Mouse (Mus musculus) liver, adult 2 months (tissue): Measurements from ENCODE around the gene Axin1.

Source experiments
- CTCF ChIP-seq: fragments of 200-500 bp; IDR thresholded peaks from 2 replicates; pipeline ENCODE4 v1.5.1; 2011; ENCODE audit warnings: low read depth, low read length, control low read depth
- POLR2A ChIP-seq: fragments of 200-500 bp; IDR thresholded peaks from 2 replicates; pipeline ENCODE4 v1.6.1; 2011; ENCODE audit warnings: low read length, control low read depth; ENCODE audit not compliant: insufficient read depth; ENCODE audit errors: extremely low read depth

DNA sequence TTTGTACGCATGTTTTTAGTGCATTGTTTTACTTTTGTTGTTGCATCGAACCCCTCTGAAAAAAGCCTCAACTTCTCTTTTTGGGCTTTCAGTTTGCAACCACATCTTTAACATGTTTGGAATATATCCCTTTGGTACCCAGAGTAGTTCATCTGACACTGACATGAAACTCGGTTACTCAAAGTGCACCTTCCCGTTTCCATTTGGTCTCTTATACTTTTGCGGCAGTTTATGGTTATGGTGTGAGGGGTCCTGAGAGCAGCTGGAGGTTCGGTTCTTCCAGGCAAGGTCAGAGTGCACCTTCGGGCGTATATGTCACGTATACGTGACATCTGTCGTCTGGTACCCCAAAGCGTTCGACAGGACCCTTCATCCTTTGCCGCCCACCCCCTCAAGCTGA is 25.7 kb upstream of the Axin1 start:
- TF ChIP-seq CTCF = no peak
- TF ChIP-seq POLR2A = no peak
